Mouse (Mus musculus) neural tube, embryonic 12.5 days (tissue): ENCODE measurements at regions not wholly inside any gene's neighbourhood (a gene's known extent, or its start where the extent isn't known, plus 50 kb on each side); places are given as distances from the start of the nearest gene placed in this dataset.

Source experiments
- ATAC-seq: fragments of 200-750 bp; cut with Nextera tagmentation; 2 replicates; pipeline ENCODE4 v1.8.0; 2017; ENCODE audit warnings: low read depth, mild to moderate bottlenecking, moderate TSS enrichment, moderate library complexity; ENCODE audit not compliant: low FRiP score
- H3K27ac ChIP-seq: fragments of 300-500 bp; sonication (generic); 2 replicates; pipeline ENCODE4 v1.5.1; 2016
- H3K27me3 ChIP-seq: fragments of 300-500 bp; sonication (generic); replicated peaks from 2 replicates; pipeline ENCODE4 v1.6.1; 2016; ENCODE audit warnings: mild to moderate bottlenecking
- H3K36me3 ChIP-seq: fragments of 300-500 bp; sonication (generic); 2 replicates; pipeline ENCODE4 v1.6.1; 2016; ENCODE audit warnings: mild to moderate bottlenecking
- H3K4me1 ChIP-seq: fragments of 300-500 bp; sonication (generic); 2 replicates; pipeline ENCODE4 v1.6.1; 2016
- H3K4me2 ChIP-seq: fragments of 300-500 bp; sonication (generic); replicated peaks from 2 replicates; pipeline ENCODE4 v1.6.1; 2016; ENCODE audit warnings: mild to moderate bottlenecking
- H3K4me3 ChIP-seq: fragments of 300-500 bp; sonication (generic); 2 replicates; pipeline ENCODE4 v1.5.1; 2016
- H3K9ac ChIP-seq: fragments of 300-500 bp; sonication (generic); 2 replicates; pipeline ENCODE4 v1.6.1; 2016; ENCODE audit warnings: mild to moderate bottlenecking
- H3K9me3 ChIP-seq: fragments of 300-500 bp; sonication (generic); 2 replicates; pipeline ENCODE4 v1.6.1; 2016; ENCODE audit warnings: mild to moderate bottlenecking
- WGBS: fragments of 180-500 bp; shearing (Covaris S2); methylation state at CpG from one replicate; pipeline ENCODE4 v1.1.7; 2016; 5-methylcytosine and 5-hydroxymethylcytosine counted together

GRCm38 (mm10) chr1:39102989-39103910, 90.3 kb upstream of the Npas2 start:
- H3K36me3 ChIP-seq, result no peaks in the 10 kb centered on the region
- ATAC-seq, result no peak
- no peak overlapping the region for H3K27ac ChIP-seq
- H3K9me3 ChIP-seq, result no peaks in the 10 kb centered on the region
- 87% methylated on average over 14 of the region's 14 CpGs for WGBS
- H3K4me3 ChIP-seq, result no peak overlapping the region
- no peaks in the 10 kb centered on the region for H3K4me1 ChIP-seq
- H3K27me3 ChIP-seq, result no peaks in the 10 kb centered on the region
- H3K9ac ChIP-seq, result no peak overlapping the region
- H3K4me2 ChIP-seq, result no peak overlapping the region

GRCm38 (mm10) chr1:39105546-39106371, 87.8 kb upstream of the Npas2 start:
- H3K4me1 ChIP-seq, result no peaks in the 10 kb centered on the region

DNA sequence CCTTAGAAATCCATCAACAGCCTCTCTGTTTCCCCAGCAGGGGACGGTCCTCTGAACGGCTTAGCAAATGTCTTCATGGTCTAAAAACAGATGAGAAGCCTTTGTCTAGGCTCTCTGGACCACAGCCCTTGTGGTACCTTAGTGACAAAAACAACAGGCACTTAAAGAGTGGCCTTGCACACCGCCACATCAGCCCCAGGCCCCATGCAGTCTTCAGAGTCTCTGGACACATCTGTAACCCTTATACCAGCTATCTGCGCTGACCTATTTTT, 87.2 kb upstream of the Npas2 start:
- no peaks in the 10 kb centered on the region for H3K36me3 ChIP-seq
- WGBS, result 56% methylated on average over 4 of the region's 4 CpGs
- no peak for ATAC-seq

More at GRCm38 (mm10) chr1:39105546-39106371, 87.8 kb upstream of the Npas2 start:
- H3K9me3 ChIP-seq, result no peaks in the 10 kb centered on the region
- H3K27ac ChIP-seq, result no peak overlapping the region
- H3K4me2 ChIP-seq, result no peak overlapping the region
- no peaks in the 10 kb centered on the region for H3K36me3 ChIP-seq
- WGBS, result 69% methylated on average over 17 of the region's 17 CpGs
- no peak overlapping the region for H3K9ac ChIP-seq
- no peak for ATAC-seq
- H3K27me3 ChIP-seq, result no peaks in the 10 kb centered on the region
- no peak overlapping the region for H3K4me3 ChIP-seq

GRCm38 (mm10) chr1:39106650-39107049, 86.9 kb upstream of the Npas2 start:
- Histone ChIP-seq H3K4me3 (no peak overlapping the region), H3K4me1 (no peaks in the 10 kb centered on the region), H3K9me3 (no peaks in the 10 kb centered on the region), H3K9ac (no peak overlapping the region), H3K4me2 (no peak overlapping the region), H3K27ac (no peak overlapping the region), H3K27me3 (no peaks in the 10 kb centered on the region), H3K36me3 (no peaks in the 10 kb centered on the region)
- 77% methylated on average over 6 of the region's 6 CpGs for WGBS
- ATAC-seq, result no peak

More for the DNA sequence above, 87.2 kb upstream of the Npas2 start:
- H3K27me3 ChIP-seq, result no peaks in the 10 kb centered on the region
- no peak overlapping the region for H3K4me2 ChIP-seq
- no peak overlapping the region for H3K4me3 ChIP-seq
- no peaks in the 10 kb centered on the region for H3K4me1 ChIP-seq
- no peak overlapping the region for H3K9ac ChIP-seq
- H3K9me3 ChIP-seq, result no peaks in the 10 kb centered on the region
- no peak overlapping the region for H3K27ac ChIP-seq

DNA sequence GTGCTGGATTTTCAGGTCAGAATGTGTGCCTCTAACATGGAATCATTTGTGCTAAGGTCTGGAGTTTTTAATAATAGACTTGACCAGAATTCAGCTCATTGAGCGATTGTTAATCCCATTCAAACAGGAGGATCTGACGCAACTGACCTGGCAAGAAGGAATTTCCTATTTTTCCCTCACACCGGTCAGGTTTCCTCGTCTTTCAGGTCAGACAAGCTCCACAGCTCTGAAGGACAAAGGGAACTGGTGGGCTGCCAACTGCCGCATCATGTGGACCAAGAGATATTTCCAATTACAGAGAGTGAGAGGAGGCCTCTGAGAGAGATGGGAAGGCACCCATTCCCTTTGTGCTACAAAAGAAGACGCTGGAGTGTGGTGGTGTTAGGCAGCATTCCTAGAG, 77.2 kb upstream of the Npas2 start:
- Histone ChIP-seq H3K4me3 (no peak overlapping the region), H3K9me3 (peaks cover 4% of the 10 kb centered on the region; the same call in 1 of the 2 replicates), H3K36me3 (no peaks in the 10 kb centered on the region), H3K4me2 (no peak overlapping the region), H3K27me3 (no peaks in the 10 kb centered on the region), H3K4me1 (no peaks in the 10 kb centered on the region), H3K9ac (no peak overlapping the region), H3K27ac (no peak overlapping the region)
- 90% methylated on average over 6 of the region's 6 CpGs for WGBS
- ATAC-seq, result no peak

DNA sequence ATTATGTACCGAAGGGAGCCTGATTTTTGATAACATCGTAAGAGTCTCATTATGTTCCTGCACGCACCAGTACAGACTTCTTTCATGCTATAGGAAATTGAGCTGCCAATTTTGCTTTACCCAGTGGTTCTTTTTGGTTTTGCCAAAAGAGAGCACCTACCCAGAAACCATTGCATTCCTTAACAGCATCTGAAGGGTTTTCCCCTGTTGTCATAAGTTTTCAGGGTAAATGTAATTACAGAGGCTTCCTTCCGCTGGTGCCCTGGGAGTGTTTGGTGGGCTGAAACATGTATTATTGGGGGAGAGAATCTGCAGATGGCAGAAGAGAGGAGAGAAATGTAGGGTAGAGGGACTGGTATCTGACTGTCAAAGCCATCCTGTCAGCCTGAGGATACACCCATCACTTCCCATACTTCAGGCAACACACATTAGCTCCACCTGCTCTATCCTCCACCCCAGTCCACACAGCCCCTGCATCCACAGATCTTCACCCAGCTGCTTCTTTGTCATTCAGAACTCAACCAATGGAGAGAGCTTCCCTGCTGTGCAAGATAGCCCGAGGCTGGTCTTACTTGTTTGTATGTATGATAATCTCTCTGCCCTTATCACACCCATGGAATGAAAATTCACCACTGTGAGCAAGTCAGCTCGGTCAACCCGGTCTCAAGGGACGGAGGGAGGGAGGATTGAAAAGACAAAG, 71.1 kb upstream of the Npas2 start:
- H3K4me3 ChIP-seq, result no peak overlapping the region
- H3K4me1 ChIP-seq, result no peaks in the 10 kb centered on the region; the same call in 1 of the 2 replicates
- no peak overlapping the region for H3K4me2 ChIP-seq
- 66% methylated on average over 8 of the region's 8 CpGs for WGBS
- no peaks in the 10 kb centered on the region for H3K27me3 ChIP-seq
- no peak overlapping the region for H3K27ac ChIP-seq
- peaks cover 6% of the 10 kb centered on the region; the same call in 1 of the 2 replicates for H3K9me3 ChIP-seq
- no peaks in the 10 kb centered on the region for H3K36me3 ChIP-seq
- H3K9ac ChIP-seq, result no peak overlapping the region
- ATAC-seq, result peak; percentile 50; the same call in 1 of the 2 replicates

DNA sequence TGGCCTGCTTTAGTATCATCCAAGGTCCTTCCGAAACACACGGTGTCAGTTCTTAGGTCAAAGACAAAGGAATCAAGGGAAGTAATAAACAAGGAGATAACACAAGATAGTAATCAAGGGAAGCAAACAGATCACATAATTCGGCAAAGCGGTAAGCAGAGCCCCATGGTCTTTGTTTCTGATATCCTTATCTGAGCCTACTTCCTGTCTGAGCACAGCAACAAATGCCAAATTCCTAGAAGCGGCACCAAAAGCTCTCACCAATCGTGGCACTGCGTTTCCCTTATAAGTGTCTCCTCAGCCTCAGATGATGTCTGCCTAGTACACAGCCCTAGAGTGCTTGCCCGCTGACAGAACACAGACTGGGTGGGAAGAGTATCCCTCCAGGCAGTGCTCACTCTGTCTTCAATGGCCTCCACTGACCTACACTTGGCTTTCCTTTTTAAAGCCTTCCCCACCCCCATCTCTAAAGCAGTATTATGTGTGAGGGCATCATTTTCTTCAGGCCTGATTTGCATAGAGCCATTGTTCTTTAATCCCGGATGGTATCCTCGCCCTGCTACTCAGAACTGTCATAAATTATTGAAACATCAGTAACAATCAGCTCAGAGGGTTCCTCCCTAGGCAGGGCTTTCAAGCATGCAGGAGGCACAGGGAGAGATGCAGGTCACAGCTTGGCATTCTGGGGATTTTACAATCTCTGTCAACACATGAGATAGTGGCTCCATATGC, 70.3 kb upstream of the Npas2 start:
- no peak overlapping the region for H3K27ac ChIP-seq
- H3K4me3 ChIP-seq, result no peak overlapping the region
- no peak overlapping the region for H3K4me2 ChIP-seq
- no peaks in the 10 kb centered on the region for H3K27me3 ChIP-seq
- H3K9ac ChIP-seq, result no peak overlapping the region
- H3K9me3 ChIP-seq, result 0 out of 2 replicates have a peak, but pooled peaks cover 5% of the 10 kb centered on the region
- ATAC-seq, result peak; percentile 76
- no peaks in the 10 kb centered on the region; the same call in 1 of the 2 replicates for H3K4me1 ChIP-seq
- no peaks in the 10 kb centered on the region for H3K36me3 ChIP-seq
- WGBS, result 69% methylated on average over 10 of the region's 10 CpGs

- no peak overlapping the region for H3K9ac ChIP-seq
- H3K27me3 ChIP-seq, result no peaks in the 10 kb centered on the region
- 0 out of 2 replicates have a peak, but pooled peaks have one; percentile 31 for ATAC-seq
- H3K4me1 ChIP-seq, result no peaks in the 10 kb centered on the region; the same call in 1 of the 2 replicates
- no peak overlapping the region for H3K27ac ChIP-seq
- no peaks in the 10 kb centered on the region for H3K36me3 ChIP-seq
- no peak overlapping the region for H3K4me3 ChIP-seq
- H3K9me3 ChIP-seq, result 0 out of 2 replicates have a peak, but pooled peaks cover 5% of the 10 kb centered on the region
- WGBS, result 78% methylated on average over 2 of the region's 2 CpGs
- H3K4me2 ChIP-seq, result no peak overlapping the region
These were observed 69.8 kb upstream of the Npas2 start for GRCm38 (mm10) chr1:39123813-39124146.

DNA sequence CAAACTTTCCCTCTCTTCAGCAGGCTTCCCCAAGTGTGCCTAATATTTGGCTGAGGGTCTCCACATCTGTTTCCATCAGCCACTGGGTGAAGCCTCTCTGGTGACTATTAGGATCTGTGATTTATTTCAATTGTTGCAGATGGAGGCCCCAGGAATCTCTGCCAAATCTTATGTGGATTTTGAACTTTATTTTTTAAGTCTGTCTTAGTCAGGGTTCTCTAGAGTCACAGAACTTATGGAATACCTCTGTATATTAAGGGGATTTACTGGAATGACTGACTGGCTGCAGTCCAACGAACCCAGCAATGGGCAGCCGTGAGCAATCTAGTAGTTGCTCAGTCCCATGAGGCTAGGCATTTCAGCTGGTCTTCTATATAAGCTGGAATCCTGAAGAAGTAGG, 59.0 kb upstream of the Npas2 start:
- Histone ChIP-seq H3K27ac (no peak overlapping the region), H3K4me1 (no peaks in the 10 kb centered on the region), H3K9ac (no peak overlapping the region), H3K27me3 (no peaks in the 10 kb centered on the region), H3K36me3 (no peaks in the 10 kb centered on the region), H3K4me2 (no peak overlapping the region), H3K9me3 (no peaks in the 10 kb centered on the region), H3K4me3 (no peak overlapping the region)
- WGBS, result 79% methylated on average over 2 of the region's 2 CpGs
- no peak for ATAC-seq

- Histone ChIP-seq H3K27ac (no peak overlapping the region), H3K4me3 (no peak overlapping the region), H3K27me3 (no peaks in the 10 kb centered on the region), H3K9me3 (no peaks in the 10 kb centered on the region), H3K4me1 (no peaks in the 10 kb centered on the region), H3K9ac (no peak overlapping the region), H3K36me3 (no peaks in the 10 kb centered on the region), H3K4me2 (no peak overlapping the region)
- 89% methylated on average over 2 of the region's 2 CpGs for WGBS
- ATAC-seq, result no peak
These were observed 50.5 kb upstream of the Npas2 start for GRCm38 (mm10) chr1:39143054-39143453.

DNA sequence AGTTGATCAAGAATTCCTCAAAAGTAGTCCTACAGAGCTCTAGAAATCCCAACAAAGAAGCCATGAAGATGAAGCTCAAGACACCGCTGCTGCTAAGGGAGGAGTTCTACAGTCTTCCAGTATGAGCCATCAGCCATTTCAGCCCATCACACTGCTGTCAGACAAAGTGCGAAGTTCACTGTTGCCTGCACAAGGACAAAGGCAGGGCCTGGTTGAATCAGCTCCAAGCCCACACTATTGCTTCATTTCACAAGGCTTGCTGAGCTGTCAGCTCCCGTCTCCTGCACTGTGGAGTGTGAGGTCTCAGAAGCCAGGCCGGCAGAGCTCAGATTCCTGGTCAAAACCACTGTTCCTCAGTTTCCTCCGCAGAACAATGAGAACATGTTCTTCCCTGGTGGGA, 49.9 kb upstream of the Npas2 start:
- no peak for ATAC-seq
- Histone ChIP-seq H3K9ac (no peak overlapping the region), H3K27me3 (no peaks in the 10 kb centered on the region), H3K4me2 (no peak overlapping the region), H3K36me3 (no peaks in the 10 kb centered on the region), H3K4me1 (no peaks in the 10 kb centered on the region), H3K9me3 (no peaks in the 10 kb centered on the region), H3K4me3 (no peak overlapping the region), H3K27ac (no peak overlapping the region)
- WGBS, result 91% methylated on average over 5 of the region's 5 CpGs
